Mouse (Mus musculus) right cerebral cortex, postnatal 36 days (tissue): ENCODE data around the gene Vars.
"Not testable (repeated sequence)": the region's sequence is repeated elsewhere in the genome, so short reads cannot be mapped to it uniquely, and the experiment has no call there.

ENCODE experiments used
- DNase-seq, 2 experiments: peaks; one replicate each; pipeline ENCODE4 v3.0.0; 2022; ENCODE audit warnings: low spot score in 2 of 2, mixed read lengths in 1 of 2

Gene Vars

DNA sequence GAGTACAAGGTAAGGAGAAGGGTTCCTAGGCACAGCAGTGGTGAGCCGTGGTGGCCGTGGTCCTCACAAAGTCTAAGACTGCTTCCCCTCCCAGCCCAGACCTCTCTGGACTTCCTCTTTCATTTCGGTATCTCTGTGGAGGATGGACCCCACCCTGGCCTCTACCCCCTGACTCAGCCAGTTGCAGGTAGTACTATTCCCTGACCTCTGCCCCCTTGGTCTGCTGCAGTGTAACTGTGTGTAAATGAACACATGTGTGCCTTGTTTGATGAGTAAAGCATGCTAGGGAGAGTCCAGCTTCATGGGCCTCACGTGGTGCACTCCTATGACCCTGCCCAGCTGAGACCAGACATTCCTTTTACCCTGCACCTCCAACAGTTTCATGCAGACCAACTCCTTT is 23.0 kb downstream of the Vars start:
- no peak for DNase-seq

DNA sequence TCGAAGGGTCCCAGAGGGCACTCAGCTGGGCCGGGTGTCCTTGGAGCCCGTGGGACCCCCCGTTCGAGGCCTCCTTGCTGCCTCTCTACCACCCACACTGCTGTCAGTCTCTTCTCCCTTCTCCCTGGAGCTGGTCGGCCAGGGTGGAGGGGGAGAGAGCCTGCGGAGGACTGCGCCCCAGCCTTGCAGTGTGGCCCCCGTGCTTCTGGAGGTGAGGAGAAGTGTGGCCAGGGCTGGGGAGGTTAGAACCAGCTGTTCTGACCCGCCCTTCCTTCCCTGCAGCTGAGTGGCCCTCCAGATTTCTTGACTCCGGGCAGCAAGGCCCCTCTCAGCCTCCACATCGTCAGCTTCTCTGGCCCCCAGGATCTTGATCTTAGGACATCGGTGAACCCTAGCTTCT is 23.5 kb downstream of the Vars start:
- DNase-seq, result no peak

DNA sequence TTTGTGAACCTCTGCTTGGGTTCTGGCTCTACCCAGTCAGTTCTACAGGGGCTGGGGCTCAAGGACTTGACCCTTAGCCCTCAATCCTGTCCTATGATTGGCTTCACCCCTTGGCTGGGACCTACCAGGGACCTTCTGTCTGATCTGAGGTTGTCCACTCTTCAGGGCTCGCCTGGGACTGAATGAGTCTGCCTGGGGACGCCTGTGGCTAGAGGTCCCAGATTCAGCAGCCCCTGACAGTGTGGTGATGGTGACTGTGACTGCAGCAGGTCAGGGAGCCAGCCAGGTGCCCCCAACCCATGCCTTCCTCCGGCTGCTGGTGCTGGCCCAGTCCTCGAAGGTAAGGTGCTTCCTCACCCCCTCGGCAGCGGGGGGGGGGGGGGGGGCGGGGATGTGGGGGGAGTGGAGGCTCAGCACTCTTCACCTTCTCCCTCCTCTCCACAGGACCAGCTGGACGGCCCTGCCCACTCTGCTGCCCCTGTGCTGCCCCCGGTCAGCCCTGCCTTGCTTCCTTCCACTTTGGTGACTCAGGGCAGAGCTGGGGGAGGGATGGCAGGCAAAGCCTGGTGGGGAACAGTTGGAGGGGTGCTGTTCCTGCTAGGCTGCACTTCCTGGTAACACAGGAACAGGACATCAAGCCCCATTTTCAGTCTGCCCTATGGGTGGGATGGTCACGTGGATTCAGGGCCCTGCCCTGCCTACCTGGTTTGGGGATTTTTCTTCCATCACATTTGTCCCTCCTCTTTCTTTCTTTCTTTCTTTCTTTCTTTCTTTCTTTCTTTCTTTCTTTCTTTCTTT is 24.1 kb downstream of the Vars start:
- DNase-seq, result no peak

GRCm38 (mm10) chr17:35026206-35026605 is 25.4 kb downstream of the Vars start:
- no peak for DNase-seq

DNA sequence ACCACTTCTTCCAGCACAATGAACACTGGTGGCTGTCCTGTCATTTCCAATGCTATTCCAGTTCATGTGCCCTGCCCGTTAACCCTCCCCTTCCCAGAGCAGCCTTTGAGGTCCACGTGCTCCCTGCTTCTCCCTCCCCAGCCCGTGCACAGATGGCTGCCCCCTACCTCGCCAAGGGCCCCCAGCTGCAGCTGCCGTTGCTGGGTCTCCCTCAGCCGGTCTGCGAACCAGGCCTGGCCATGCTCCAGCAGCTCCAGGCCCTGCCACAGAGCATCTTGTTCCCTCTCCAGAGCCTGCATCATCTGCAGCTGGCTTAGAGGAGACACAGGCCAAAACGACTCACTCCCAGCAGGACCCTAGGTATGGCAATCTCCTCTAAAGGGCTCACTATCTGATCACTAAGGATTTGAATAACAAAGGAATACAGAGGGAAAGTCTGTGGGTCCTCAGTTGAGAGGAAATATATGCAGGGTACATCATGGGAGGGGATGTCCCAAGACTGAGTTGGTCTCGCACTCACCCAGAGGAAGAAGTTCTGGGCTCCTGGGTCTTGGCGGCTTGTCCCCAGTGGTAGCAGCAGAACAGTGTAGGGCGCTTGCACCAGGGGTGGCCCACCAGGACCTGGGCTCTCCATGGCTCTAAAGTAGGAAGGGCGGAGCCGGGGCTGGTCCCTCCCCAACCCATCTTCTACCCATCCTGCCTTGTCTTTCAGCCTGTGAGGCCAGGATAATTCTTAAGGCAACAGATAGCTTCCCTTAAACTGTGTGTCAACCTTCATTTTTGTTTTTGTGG is 26.7 kb downstream of the Vars start, which contains the start of gene Sapcd1:
Gene Sapcd1 (minus strand): TSS at position 740 of the 792 bp plus-strand sequence.
- peak in 1 of 2 experiments; percentile 18 for DNase-seq

DNA sequence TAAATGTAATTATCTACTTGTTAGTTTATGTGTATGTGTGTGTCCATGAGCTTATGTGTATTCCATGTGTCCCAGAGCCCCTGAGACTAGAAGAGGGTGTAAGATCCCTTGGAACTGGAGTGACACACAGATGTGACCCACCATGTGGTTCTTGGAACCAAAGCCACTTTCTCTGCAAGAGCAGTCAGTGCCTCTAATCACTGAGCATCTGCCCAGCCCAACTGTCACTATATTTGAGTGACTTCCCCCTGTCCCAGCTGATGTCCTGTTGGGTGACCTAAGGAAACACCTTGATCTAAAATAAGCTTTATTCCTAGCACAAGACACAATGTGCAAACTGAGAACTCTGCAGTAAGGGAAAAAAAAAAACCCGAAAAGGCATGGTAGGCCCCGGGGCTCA is 27.5 kb downstream of the Vars start:
- DNase-seq, result no peak

GRCm38 (mm10) chr17:35029691-35030532 is 29.1 kb downstream of the Vars start:
- no peak for DNase-seq

GRCm38 (mm10) chr17:35031272-35031671 is 30.5 kb downstream of the Vars start:
- no peak for DNase-seq

- DNase-seq, result no peak
Measured at GRCm38 (mm10) chr17:35031880-35032279, 31.1 kb downstream of the Vars start.

DNA sequence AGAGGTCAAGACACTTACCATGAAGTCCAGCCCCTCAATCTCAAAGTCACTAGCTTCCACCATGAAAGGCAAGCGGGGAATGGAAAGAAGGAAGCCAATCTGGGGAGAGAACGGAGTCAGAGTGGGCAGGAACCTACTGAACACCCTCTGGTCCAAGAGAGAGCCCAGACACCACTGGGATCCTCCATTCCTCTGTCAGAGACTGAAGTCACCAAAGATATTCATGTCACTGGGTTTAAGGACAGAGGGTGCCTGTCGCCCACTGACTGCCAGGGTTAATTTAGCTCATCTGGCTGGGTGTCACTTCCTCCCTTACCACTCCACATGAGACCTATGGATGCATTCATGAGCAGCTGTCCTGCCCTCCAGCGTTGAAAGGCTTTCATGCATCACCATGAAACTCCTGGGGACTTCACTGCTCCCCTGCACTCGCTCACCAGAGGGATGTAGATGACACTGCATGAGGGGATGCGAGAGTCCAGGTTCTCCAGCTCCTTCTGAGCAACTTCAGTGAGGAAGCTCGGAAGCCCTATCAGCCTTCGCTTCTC is 31.6 kb downstream of the Vars start:
- DNase-seq, result no peak

- DNase-seq, result not testable (repeated sequence)
Measured at GRCm38 (mm10) chr17:35033703-35034102, 32.9 kb downstream of the Vars start.

DNA sequence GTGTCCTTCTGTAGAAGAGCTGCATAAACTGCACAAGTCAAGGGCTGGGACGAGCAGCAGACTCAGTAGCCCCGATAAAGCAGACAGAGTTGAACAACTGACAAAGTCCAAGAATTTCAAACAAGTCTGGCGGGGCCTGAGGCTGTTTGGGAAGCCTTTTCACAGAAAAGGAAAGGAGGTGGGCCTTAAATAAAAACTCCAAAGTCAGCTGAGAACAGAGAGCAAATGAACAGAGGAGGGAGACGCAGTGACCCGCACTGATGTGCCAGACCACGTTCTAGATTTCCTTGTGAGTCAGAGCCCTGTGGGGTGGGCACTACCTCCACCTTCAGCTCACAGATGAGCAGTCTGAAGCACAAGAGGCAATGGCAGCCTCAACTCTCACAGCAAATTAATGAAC is 34.1 kb downstream of the Vars start:
- DNase-seq, result no peak

GRCm38 (mm10) chr17:35039121-35039873 is 38.5 kb downstream of the Vars start:
- peak in 1 of 2 experiments; percentile 45 for DNase-seq

DNA sequence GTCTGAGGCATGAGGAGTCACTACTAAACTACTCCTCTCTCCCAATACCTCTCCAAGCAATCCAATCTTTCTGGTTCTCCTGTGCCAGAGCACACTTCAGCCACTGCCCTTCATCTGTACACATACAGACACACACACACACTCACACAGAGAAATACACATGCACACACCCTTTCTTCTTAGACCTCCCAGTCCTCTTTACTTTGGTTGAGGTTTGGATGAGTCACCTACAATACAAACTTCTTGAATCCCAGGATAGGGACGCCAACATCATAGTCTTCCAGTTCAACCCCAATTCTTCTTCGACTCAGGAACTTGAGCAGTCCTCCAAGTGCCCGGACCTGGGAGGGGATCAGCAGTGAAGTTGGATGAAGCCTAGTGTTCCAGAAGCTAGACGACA is 43.0 kb downstream of the Vars start:
- DNase-seq, result no peak

- no peak for DNase-seq
Measured at GRCm38 (mm10) chr17:35044904-35045806, 44.4 kb downstream of the Vars start.

DNA sequence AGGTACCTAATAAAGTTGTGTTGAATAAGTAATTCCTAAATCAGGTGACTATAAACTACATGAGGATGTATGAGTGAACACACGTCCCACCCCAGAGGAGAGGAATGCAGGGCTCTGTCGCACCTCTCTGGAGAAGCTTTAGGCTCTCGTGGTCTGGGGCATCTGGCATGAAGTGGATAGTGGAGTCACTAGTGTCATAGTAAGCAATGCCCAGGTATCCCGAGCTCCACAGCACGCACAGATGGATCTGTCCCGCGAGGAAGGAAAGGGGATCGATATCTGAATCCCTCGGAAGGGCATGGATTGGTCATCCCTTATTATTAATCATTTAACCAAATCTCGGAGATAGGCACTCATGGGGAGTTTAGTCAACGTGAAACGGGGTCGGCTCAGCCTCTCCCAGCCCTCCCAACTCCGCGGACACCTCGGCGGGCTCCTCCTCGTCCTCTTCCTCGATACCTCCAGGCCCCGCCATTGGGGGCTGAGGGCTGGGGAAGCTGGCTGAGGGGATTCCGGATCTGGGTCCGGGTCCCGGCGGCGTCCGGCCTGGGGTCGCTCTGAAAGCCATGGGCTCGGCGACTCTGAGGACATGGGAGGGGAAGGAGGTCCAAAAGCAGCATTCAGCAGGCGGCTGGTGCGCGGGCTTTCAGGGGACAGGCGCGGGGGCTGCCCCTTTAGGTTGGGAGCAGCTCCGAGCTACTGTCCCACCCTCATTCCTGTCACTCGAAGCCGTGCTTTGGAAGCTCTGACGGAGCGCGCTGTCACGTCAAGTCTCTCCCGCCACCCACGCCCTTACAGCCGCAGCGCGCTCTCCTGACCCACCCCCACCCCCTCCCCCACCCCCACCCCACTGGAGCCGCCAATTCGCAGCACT is 45.3 kb downstream of the Vars start:
- no peak for DNase-seq

DNA sequence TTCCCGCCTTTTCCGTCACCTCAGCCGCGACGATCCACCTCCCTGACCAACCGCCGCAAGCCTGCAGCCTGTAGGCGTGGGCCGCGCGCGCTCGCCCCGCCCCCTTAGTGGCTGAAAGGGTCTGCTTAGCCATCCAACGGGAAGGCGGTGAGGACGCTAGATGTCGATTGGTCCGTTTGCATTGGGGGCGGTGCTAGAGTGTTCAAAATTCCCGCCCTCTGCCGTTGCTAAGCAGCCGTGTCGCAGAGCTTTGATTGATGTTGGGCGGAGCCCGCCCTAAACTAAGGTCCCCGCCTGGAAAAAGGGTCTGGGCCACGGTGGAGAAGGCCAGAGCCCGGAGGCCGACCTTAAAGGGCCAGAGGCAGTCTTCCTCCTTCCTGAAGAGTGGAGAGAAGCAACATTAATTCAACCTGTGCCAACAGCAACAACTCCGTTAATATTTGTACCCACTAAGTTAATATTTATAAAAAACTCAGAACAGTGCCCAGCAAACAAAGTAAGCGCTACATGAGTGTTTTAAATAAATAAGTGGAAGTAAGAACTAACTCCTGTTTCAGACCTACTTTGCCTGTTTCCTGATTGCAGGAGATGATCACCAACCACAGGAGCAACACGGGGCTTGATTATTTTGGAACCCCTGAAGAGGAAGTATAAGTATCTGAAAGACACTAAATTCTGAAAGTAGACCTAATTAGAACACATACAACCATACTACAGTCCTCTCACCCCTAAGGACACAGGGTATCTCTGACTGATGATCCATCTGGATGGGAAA is 46.1 kb downstream of the Vars start, which contains the start of gene Msh5:
Gene Msh5 (minus strand): TSS at position 65 of the 775 bp plus-strand sequence.
- DNase-seq, result peak; percentile 88 to 93

DNA sequence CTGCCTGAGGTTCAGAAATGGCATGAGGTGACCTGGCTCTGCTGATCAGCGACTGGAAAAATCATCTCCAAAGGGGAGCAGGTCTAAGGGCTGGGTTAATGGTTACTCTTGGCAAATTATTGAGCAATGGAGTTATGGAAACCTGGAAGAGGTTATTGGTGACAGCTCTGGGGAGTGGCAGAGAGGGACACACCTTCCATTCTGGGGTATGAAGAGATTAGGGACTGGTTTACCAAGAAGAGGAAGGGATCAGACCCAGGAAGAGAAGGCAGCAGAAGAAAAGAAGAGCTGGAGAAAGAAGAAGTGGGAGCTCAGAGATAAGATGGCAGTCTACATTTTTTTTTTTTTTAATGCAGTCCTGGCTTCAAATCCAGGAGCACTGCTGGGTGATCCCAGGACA is 46.9 kb downstream of the Vars start:
- no peak for DNase-seq
